In genomic region chr1:120795245-120795644, GRCm38 (mm10) we compare ENCODE assay signal across 8 mouse cellular contexts.
DNase-seq lines count a peak whose midpoint lies in the region; ATAC-seq and TF ChIP-seq lines count a peak whose summit lies in the region.

No protein-coding gene starts in this region.

- H3K4me3 ChIP-seq in midbrain, postnatal 0 days (ENCODE audit: low read depth, low read length), result no peak overlapping the region
- no peak overlapping the region for H3K4me3 ChIP-seq in midbrain, embryonic 13.5 days (replicated peaks)

- H3K27me3 ChIP-seq in midbrain, postnatal 0 days (ENCODE audit: insufficient read depth, low read length), result no peaks in the 10 kb centered on the region
- H3K27me3 ChIP-seq in midbrain, embryonic 13.5 days, result no peaks in the 10 kb centered on the region

- WGBS in midbrain, postnatal 0 days, result 63% methylated on average over 14 of the region's 14 CpGs
- 78% methylated on average over 14 of the region's 14 CpGs for WGBS in midbrain, embryonic 13.5 days

- no peaks in the 10 kb centered on the region for H3K4me1 ChIP-seq in midbrain, postnatal 0 days (ENCODE audit: insufficient read depth, low read length)
- H3K4me1 ChIP-seq in midbrain, embryonic 13.5 days (replicated peaks), result no peaks in the 10 kb centered on the region

- peak; percentile 34 to 62 for DNase-seq in cerebellum, postnatal 25 days
- DNase-seq in cerebellum, adult 9-11 months, result no peak
- peak; percentile 45 for DNase-seq in midbrain, postnatal 0 days (ENCODE audit: low spot score)
- peak; percentile 15 to 45 for DNase-seq in left cerebral cortex, adult 18-20 months (ENCODE audit: low spot score in 2 of 2)
- DNase-seq in skeletal muscle tissue, adult 2 months (ENCODE audit: low read depth, low spot score), result peak; percentile 9
- no peak for DNase-seq in kidney, adult 11 months
- DNase-seq in kidney, adult 8-10 months, result no peak

- ATAC-seq in midbrain, postnatal 0 days (ENCODE audit: low FRiP score), result no peak
- no peak for ATAC-seq in midbrain, embryonic 13.5 days

- TF ChIP-seq CTCF in midbrain, postnatal 0 days (IDR thresholded peaks at IDR 0.05), result peak; percentile 27; the same call in 1 of the 2 replicates

- H3K4me2 ChIP-seq in midbrain, postnatal 0 days (ENCODE audit: low read depth, low read length, poor library complexity, severe bottlenecking), result no peak overlapping the region
- H3K4me2 ChIP-seq in midbrain, embryonic 13.5 days (replicated peaks), result no peak overlapping the region

- no peak overlapping the region for H3K9ac ChIP-seq in midbrain, postnatal 0 days (replicated peaks; ENCODE audit: low read length, poor library complexity, severe bottlenecking)
- no peak overlapping the region for H3K9ac ChIP-seq in midbrain, embryonic 13.5 days (replicated peaks)

- no peaks in the 10 kb centered on the region for H3K9me3 ChIP-seq in midbrain, postnatal 0 days (ENCODE audit: low read length)
- H3K9me3 ChIP-seq in midbrain, embryonic 13.5 days, result no peaks in the 10 kb centered on the region

- H3K36me3 ChIP-seq in midbrain, postnatal 0 days (ENCODE audit: insufficient read depth, low read length), result no peaks in the 10 kb centered on the region
- H3K36me3 ChIP-seq in midbrain, embryonic 13.5 days, result no peaks in the 10 kb centered on the region

- no peak overlapping the region for H3K27ac ChIP-seq in midbrain, postnatal 0 days (ENCODE audit: low read depth, low read length)
- no peak overlapping the region for H3K27ac ChIP-seq in midbrain, embryonic 13.5 days

Comparison
In these comparisons a context has a peak if more than half of its experiments do, and no peak if none do; other contexts are left out.
1. DNase-seq: peak in cerebellum, postnatal 25 days (2 of 2), midbrain, postnatal 0 days (single experiment), left cerebral cortex, adult 18-20 months (2 of 2) and skeletal muscle tissue, adult 2 months (single experiment); none in cerebellum, adult 9-11 months (single experiment), kidney, adult 11 months (single experiment) and kidney, adult 8-10 months (0 of 2).